Mouse (Mus musculus): Measurements from ENCODE around the gene Cers1.

Cers1 gene

GRCm38 (mm10) chr8:70315624-70316510, at the start of gene Cers1:
TSS of gene Cers1 (plus strand) at chr8:70315775.
- DNase-seq (ENCODE audit: low read depth, low spot score) = peak; percentile 74

DNA sequence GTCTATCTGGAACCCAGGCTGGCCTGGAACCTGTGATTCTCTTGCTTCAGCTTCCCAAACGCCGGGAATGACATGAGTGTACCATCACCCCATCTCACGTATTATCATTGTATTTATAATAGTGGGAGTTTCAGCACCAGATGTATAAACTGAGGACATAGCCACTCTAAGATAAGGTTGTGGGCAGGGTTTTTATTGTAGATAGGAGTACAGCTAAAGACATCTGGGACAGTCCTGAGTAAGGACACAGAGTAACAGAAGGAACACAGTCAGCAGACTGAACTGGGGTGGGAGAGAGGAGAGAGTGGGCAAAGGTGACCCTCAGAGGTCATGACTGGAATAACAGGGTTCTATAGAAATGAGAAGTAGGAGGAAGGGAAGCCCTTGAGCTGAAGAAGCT, 47.9 kb upstream of the Cers1 start:
- no peak for DNase-seq (ENCODE audit: low read depth, low spot score)

DNA sequence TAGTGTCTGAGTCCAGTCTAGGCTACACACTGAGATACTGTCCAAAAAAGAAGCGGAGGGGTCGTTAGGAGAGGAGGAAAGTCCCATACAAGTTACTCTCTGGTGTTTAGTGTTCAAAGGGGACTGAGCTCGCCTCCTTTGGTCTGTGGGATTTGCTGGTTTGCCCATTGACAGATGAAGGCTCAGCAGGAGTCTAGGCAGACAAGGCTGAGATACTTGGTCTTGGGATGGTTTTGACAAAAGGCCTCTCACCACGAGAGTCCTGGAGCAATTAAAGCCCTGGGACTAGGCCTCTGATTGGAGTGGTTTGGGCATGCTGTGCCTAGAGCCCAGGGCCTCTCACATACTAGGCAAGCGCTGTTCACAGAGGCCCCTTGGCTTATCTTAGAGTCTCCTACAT, 47.3 kb upstream of the Cers1 start:
- DNase-seq (ENCODE audit: low read depth, low spot score) = no peak

GRCm38 (mm10) chr8:70268799-70269565, 46.6 kb upstream of the Cers1 start:
- peak; percentile 66 for DNase-seq (ENCODE audit: low read depth, low spot score)

- DNase-seq (ENCODE audit: low read depth, low spot score) = peak; percentile 78
Measured at GRCm38 (mm10) chr8:70272949-70273348, 42.6 kb upstream of the Cers1 start.

- peak; percentile 96 for DNase-seq (ENCODE audit: low read depth, low spot score)
Measured at GRCm38 (mm10) chr8:70274350-70274749, 41.2 kb upstream of the Cers1 start.

- no peak for DNase-seq (ENCODE audit: low read depth, low spot score)
Measured at GRCm38 (mm10) chr8:70276476-70276875, 39.1 kb upstream of the Cers1 start.

GRCm38 (mm10) chr8:70278175-70278574, 37.4 kb upstream of the Cers1 start:
- DNase-seq (ENCODE audit: low read depth, low spot score) = no peak

GRCm38 (mm10) chr8:70279266-70279665, 36.3 kb upstream of the Cers1 start:
- DNase-seq (ENCODE audit: low read depth, low spot score) = no peak

DNA sequence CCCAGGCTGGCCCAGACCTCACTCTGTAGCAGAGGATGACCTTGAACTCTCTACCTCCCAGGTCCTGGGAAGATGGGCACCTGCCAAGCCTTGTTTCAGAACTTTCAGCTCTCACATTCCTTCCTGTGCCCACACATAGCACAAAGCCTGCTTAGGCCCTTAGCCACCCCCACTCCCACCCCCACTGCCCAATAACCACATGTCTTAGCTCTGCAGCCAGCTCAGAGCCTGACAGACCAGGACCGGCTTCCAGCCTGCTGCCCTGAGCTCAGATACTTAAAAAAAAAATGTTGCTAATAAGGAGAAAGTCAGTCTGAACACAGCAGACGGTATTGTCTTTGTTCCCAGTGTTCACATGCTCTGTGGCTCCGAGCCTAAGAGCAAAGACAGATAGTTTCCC, 34.6 kb upstream of the Cers1 start:
- no peak for DNase-seq (ENCODE audit: low read depth, low spot score)

DNA sequence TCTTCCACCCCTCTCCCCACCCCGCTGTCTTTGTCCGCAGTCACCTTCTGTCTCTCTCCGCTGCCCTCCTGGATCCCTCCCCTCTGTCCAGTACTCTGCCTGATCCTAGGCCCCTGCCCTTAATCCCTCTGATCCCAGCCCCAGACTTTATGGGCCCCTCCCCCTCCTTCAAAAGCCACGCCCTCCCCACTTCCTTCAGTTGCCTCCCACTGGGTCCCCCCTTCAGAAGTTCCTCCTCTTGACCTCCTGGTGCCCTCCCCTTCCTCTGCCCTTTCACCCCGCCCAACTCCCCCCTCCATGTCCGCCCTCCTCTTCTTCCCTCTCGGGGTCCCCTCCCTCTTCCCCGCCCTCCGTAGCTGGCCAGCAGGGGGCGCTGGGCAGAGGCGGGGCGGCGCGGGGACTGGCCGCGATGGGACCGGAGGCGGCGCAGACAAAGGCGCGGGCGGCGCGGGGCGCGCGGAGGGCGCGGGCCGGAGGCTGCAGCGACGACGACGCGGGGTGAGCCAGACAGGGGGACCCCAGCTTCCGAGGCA, 32.9 kb upstream of the Cers1 start, which contains the start of gene Homer3:
TSS of gene Homer3 (plus strand) at position 225 of the 533 bp plus-strand sequence.
- DNase-seq (ENCODE audit: low read depth, low spot score) = peak; percentile 99

DNA sequence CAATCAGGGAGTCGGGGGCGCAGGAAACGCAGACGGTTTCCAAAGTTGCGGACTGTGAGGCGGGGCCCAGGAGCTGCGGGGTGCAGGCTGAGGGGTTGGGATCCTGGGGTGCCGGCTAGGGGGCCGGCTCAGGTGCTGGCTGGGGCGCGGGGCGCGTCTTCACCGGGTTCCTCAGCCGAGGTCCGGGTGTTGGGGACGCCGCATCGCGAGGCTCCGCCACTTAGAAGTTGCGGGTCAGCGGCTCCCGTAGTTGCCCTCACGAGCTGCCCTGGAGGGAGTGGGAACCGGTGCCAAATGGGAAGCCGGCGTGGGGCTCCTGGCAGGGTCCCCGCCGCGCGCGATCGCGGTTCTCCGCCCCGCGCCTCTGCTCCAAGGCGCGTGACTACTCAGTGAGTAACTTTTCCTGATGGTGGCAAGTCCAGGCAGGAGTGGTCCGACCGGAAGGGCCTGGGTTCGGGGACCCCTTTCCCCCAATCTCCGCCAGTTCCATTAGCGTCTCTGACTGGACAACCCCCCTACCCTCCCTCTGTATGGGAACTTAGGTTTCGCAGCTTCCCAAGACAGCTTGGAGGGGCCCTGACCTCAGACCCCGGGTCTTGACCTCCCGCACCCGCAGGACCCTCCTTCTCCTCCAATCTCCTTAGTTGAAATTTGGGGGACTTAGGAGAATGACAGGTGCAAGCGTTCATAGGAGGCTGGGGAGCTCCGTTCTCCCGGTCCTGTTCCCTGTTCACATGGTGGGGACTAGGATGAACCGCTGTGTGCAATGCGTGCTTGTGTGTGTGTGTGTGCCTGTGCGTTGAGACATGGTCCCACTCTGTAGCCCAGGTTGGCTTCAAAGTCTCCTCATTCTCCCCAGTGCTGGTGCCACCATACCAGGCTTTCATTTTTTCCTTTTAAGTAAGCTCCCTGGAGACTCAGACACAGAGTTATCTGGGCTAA, 32.2 kb upstream of the Cers1 start:
- DNase-seq (ENCODE audit: low read depth, low spot score) = peak; percentile 33

DNA sequence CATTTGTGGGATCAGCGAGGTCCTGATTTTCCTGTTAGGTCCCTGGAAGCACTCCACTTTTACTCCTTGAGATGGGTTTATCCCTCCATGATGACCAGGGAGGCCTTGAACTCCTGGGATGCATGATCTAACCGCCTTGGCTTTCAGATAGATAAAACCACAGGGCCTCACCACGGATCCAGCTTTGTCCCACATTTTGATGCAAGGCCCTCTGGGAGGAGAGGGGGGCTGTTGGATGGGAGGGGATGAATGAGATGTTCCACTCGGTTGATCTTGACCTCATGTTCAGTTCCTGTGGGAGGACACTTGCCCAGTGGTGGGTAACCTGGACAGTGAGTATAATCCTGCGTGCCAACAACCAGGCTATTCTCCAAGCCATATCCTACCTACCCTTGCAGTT, 31.2 kb upstream of the Cers1 start:
- no peak for DNase-seq (ENCODE audit: low read depth, low spot score)

DNA sequence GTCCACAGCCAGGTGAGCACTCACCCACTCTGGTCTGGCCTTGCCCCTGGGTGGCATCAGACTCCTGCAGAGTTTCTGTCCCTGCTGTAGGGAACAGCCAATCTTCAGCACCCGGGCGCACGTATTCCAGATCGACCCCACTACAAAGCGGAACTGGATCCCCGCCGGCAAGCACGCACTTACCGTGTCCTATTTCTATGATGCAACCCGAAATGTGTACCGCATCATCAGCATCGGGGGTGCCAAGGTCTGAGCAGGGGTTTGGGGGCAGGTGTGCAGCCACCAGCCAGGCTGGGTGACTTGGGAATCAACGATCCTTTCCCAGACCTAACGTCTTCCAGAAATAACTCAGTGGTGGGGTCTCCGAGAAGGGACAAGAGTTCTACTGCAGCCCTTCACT, 30.3 kb upstream of the Cers1 start:
- DNase-seq (ENCODE audit: low read depth, low spot score) = no peak

- DNase-seq (ENCODE audit: low read depth, low spot score) = peak; percentile 80
Measured at GRCm38 (mm10) chr8:70286737-70287136, 28.8 kb upstream of the Cers1 start.

DNA sequence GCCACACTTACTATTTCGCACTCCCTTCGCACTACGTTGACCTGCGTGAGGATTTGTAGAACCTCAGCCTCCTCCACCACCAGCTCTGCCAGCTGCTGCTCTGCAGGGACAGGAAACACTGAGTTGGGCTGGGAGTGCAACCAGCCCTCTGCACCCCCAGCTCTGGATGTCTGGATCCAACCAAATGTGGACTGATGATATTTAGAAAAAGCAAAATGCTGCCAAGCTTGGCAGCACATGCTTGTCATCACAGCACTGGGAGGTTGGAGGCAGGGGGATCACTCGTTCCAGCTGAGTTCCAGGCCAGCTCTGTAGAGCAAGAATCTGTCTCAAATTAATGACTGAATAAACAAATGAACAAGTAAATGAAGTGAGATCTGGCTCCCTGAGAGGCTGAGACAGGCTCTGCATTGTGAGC, 21.6 kb upstream of the Cers1 start:
- no peak for DNase-seq (ENCODE audit: low read depth, low spot score)

DNA sequence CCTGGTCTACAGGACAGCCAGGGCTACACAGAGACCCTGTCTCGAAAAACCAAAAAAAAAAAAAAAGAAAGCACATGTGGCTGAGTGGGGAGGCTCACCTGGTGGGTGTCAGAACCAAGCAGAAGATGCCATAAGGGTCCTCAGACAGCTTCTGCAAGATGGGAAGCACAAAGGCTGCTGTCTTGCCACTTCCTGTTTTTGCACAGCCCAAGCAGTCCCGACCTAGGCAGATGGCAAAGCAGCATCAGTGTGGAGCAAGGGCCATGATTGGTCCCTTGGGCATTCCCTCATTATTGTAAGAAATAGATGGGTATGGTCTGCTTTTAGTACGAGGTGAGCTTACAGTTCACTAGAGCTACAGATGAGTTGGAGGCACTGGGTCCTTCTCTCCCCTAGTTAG, 14.7 kb upstream of the Cers1 start:
- no peak for DNase-seq (ENCODE audit: low read depth, low spot score)

DNA sequence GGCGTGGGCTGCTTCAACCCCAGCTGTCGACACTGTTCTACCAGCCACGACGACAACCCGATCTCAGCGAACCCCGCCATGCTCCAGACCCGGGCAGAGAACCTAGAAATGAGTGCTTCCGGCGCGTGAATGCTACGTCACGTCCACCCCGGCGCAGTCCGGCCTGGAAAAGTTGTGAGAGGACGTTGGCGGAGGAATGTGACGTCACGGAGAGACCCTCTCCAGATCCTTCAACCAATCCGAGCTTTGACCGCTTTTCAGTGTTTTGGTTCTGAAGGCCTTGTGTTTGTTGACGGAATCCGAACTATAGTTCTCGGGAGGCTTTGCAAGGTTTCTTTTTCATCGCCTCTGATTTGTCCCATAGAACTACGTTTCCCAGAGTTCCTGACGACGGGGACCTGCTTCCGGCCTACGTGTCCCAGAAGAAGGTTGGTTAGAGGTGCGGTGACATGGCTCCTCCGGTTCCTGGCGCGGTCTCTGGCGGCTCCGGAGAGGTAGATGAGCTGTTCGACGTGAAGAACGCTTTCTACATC, 13.2 kb upstream of the Cers1 start, which contains the start of the genes Ddx49 and Cope:
TSS of gene Ddx49 (minus strand) at position 132 of the 533 bp plus-strand sequence.
TSS of gene Cope (plus strand) at position 161 of the 533 bp plus-strand sequence.
- peak; percentile 94 for DNase-seq (ENCODE audit: low read depth, low spot score)

DNA sequence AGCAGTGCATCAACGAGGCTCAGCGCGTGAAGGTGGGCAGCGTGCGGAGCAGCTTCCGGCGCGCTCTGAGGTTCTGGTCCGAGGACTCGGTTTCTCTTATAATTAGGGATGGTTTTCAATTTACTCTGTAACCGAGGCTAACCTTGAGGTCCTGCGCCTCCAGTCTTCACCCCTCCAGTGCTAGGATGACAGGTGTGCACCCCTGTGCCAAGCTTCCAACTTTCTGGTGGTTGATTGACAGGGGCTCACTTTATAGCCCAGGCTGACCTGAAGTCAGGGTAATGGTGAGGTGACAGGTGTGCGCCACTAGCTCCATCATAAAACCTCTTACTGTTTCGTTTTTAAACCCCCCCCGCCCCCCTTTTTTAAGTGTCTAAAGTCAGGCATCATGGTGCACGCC, 12.7 kb upstream of the Cers1 start:
- no peak for DNase-seq (ENCODE audit: low read depth, low spot score)

GRCm38 (mm10) chr8:70309311-70309710, 6.3 kb upstream of the Cers1 start:
- DNase-seq (ENCODE audit: low read depth, low spot score) = peak; percentile 77

- DNase-seq (ENCODE audit: low read depth, low spot score) = no peak
Measured at GRCm38 (mm10) chr8:70313399-70313798, 2.2 kb upstream of the Cers1 start.

Data from R1 (cell line).